Mouse (Mus musculus) Patski (cell line): ENCODE measurements around the gene Ergic3. TPM values are rescaled to one million over a fixed set of nuclear protein-coding genes. Genes with fewer than 3 reads are reported as not detected.

Source experiments
- ATAC-seq: fragments of 100-300 bp; one replicate; pipeline ENCODE4 v1.8.0; 2021
- CTCF ChIA-PET: fragments of 350-600 bp; sonication (Branson Sonifier 250); formaldehyde crosslinking; loops from one replicate; lab custom pipeline; 2022; ENCODE audit warnings: inconsistent platforms; lab: Charles Lee
- POLR2A ChIA-PET: fragments of 350-600 bp; sonication (Branson Sonifier 250); formaldehyde crosslinking; loops from one replicate; lab custom pipeline; 2022; ENCODE audit warnings: antibody characterized with exemption, inconsistent platforms; lab: Charles Lee
- DNase-seq: peaks from one replicate; pipeline ENCODE4 v3.0.0-alpha.2; 2011; ENCODE audit warnings: low read depth, low spot score
- H3K27me3 ChIP-seq: fragments of 371-371 bp; one replicate; pipeline ENCODE4 v1.5.1; 2021
- CTCF ChIP-seq: fragments of 100-300 bp; IDR thresholded peaks from one replicate; pipeline ENCODE4 v1.5.1; 2021
- in situ Hi-C: fragments of 300-500 bp; cut with MboI; formaldehyde crosslinking; loops from 3 replicates; pipeline ENCODE4 v1.11.1; 2018; ENCODE audit warnings: low pct_unique_long_range_greater_than_20kb, mixed read lengths
- polyA plus RNA-seq: library from polyadenylated mRNA; unstranded; gene quantifications from one replicate; pipeline ENCODE4 v1.2.3, GENCODE M21; 2021

Ergic3 gene
- polyA plus RNA-seq, 1 experiment from 2014 or later: 232 TPM

GRCm38 (mm10) chr2:155991151-155991550 is 16.7 kb upstream of the Ergic3 start:
- POLR2A ChIA-PET: no interaction called here
- no peak for ATAC-seq
- DNase-seq: no peak
- TF ChIP-seq CTCF: no peak
- H3K27me3 ChIP-seq: no peaks in the 10 kb centered on the region
- in situ Hi-C loops: no loop called here
- CTCF ChIA-PET: interaction anchor here (1.2 kb wide), 1 partner anchor 26 kb away, joined by 3 read pairs; no protein-coding TSS in a partner anchor

GRCm38 (mm10) chr2:155991863-155992321 is 16.0 kb upstream of the Ergic3 start:
- no peaks in the 10 kb centered on the region for H3K27me3 ChIP-seq
- CTCF ChIA-PET: interaction anchor here (0.8 kb wide), 1 partner anchor 13 kb away, joined by 3 read pairs; no protein-coding TSS in a partner anchor
- no peak for DNase-seq
- in situ Hi-C loops: no loop called here
- POLR2A ChIA-PET: interaction anchor here (1.0 kb wide), 1 partner anchor 10 kb away, joined by 3 read pairs; no protein-coding TSS in a partner anchor
- TF ChIP-seq CTCF: no peak
- no peak for ATAC-seq

- ChIA-PET POLR2A (no interaction called here), CTCF (interaction anchor here (2.0 kb wide), 1 partner anchor 11 kb away, joined by 6 read pairs; no protein-coding TSS in a partner anchor)
- TF ChIP-seq CTCF: no peak
- H3K27me3 ChIP-seq: no peaks in the 10 kb centered on the region
- no peak for DNase-seq
- no peak for ATAC-seq
- in situ Hi-C loops: loop anchor here (5.0 to 25.0 kb wide), 2 partner anchors 137 to 282 kb away; partner anchors contain the start of genes Nfs1 and Romo1
These were observed 2.5 kb upstream of the Ergic3 start for GRCm38 (mm10) chr2:156005393-156005792.

GRCm38 (mm10) chr2:156018106-156018505 is 10.3 kb downstream of the Ergic3 start:
- DNase-seq: no peak

GRCm38 (mm10) chr2:156021219-156021618 is 13.4 kb downstream of the Ergic3 start:
- CTCF ChIA-PET: no interaction called here

More at GRCm38 (mm10) chr2:156018106-156018505, 10.3 kb downstream of the Ergic3 start:
- ATAC-seq: no peak
- ChIA-PET POLR2A (no interaction called here), CTCF (no interaction called here)
- no peaks in the 10 kb centered on the region for H3K27me3 ChIP-seq
- in situ Hi-C loops: loop anchor here (25.0 kb wide), 1 partner anchor 269 kb away; no protein-coding TSS in a partner anchor
- TF ChIP-seq CTCF: no peak

GRCm38 (mm10) chr2:156021765-156022164 is 13.9 kb downstream of the Ergic3 start:
- ChIA-PET CTCF (no interaction called here), POLR2A (no interaction called here)
- no peaks in the 10 kb centered on the region for H3K27me3 ChIP-seq
- no peak for DNase-seq
- no peak for TF ChIP-seq CTCF
- in situ Hi-C loops: loop anchor here (5.0 to 25.0 kb wide), 2 partner anchors 41 to 266 kb away; no protein-coding TSS in a partner anchor
- no peak for ATAC-seq

More at GRCm38 (mm10) chr2:156021219-156021618, 13.4 kb downstream of the Ergic3 start:
- DNase-seq: no peak
- ATAC-seq: no peak
- no peaks in the 10 kb centered on the region for H3K27me3 ChIP-seq
- POLR2A ChIA-PET: no interaction called here
- TF ChIP-seq CTCF: no peak
- in situ Hi-C loops: loop anchor here (5.0 to 25.0 kb wide), 2 partner anchors 41 to 266 kb away; no protein-coding TSS in a partner anchor

GRCm38 (mm10) chr2:156025482-156025881 is 17.6 kb downstream of the Ergic3 start:
- CTCF ChIA-PET: no interaction called here
- no peak for ATAC-seq
- DNase-seq: no peak

GRCm38 (mm10) chr2:156039390-156039789 is 31.5 kb downstream of the Ergic3 start:
- CTCF ChIA-PET: no interaction called here
- DNase-seq (no peak), ATAC-seq (no peak)
- POLR2A ChIA-PET: no interaction called here
- in situ Hi-C loops: loop anchor here (25.0 kb wide), 1 partner anchor 623 kb away; no protein-coding TSS in a partner anchor
- TF ChIP-seq CTCF: no peak
- peaks cover 32% of the 10 kb centered on the region for H3K27me3 ChIP-seq

More at GRCm38 (mm10) chr2:156025482-156025881, 17.6 kb downstream of the Ergic3 start:
- POLR2A ChIA-PET: no interaction called here
- H3K27me3 ChIP-seq: no peaks in the 10 kb centered on the region
- in situ Hi-C loops: loop anchor here (25.0 kb wide), 1 partner anchor 637 kb away; no protein-coding TSS in a partner anchor
- TF ChIP-seq CTCF: no peak

GRCm38 (mm10) chr2:156042903-156043302 is 35.1 kb downstream of the Ergic3 start:
- no peak for DNase-seq
- in situ Hi-C loops: loop anchor here (25.0 kb wide), 1 partner anchor 619 kb away; no protein-coding TSS in a partner anchor
- ATAC-seq: no peak
- H3K27me3 ChIP-seq: peaks cover 20% of the 10 kb centered on the region
- ChIA-PET CTCF (interaction anchor here (0.9 to 1.2 kb wide), 2 partner anchors 16 to 30 kb away, joined by 3 read pairs; no protein-coding TSS in a partner anchor), POLR2A (interaction anchor here (0.6 kb wide), 1 partner anchor 11 kb away, joined by 5 read pairs; no protein-coding TSS in a partner anchor)
- no peak for TF ChIP-seq CTCF

GRCm38 (mm10) chr2:156047929-156048328 is 40.1 kb downstream of the Ergic3 start:
- no peak for ATAC-seq
- CTCF ChIA-PET: no interaction called here
- in situ Hi-C loops: loop anchor here (25.0 kb wide), 1 partner anchor 614 kb away; no protein-coding TSS in a partner anchor

GRCm38 (mm10) chr2:156052816-156053215 is 45.0 kb downstream of the Ergic3 start, which contains the start of gene Fer1l4:
Gene Fer1l4 (minus strand): TSS chr2:156052947.
- no peak for DNase-seq
- in situ Hi-C loops: no loop called here

More at GRCm38 (mm10) chr2:156047929-156048328, 40.1 kb downstream of the Ergic3 start:
- DNase-seq: no peak
- no peak for TF ChIP-seq CTCF
- H3K27me3 ChIP-seq: peaks cover 19% of the 10 kb centered on the region
- POLR2A ChIA-PET: no interaction called here

More at GRCm38 (mm10) chr2:156052816-156053215, 45.0 kb downstream of the Ergic3 start, which contains the start of gene Fer1l4:
- H3K27me3 ChIP-seq: peaks cover 10% of the 10 kb centered on the region
- no peak for TF ChIP-seq CTCF
- CTCF ChIA-PET: no interaction called here
- POLR2A ChIA-PET: no interaction called here
- ATAC-seq: no peak
